Mouse (Mus musculus): ENCODE results near the gene Ap3b1. TPM values are rescaled to one million over a fixed set of nuclear protein-coding genes. Genes with fewer than 3 reads are reported as not detected.
"Not testable (repeated sequence)": the region's sequence is repeated elsewhere in the genome, so short reads cannot be mapped to it uniquely, and the experiment has no call there.

The Ap3b1 gene
- 27.9 and 28.3 TPM in 2 replicates for total RNA-seq (2014; rRNA removed)
- polyA plus RNA-seq (2012; rRNA removed): 17.8 and 21.1 TPM in 2 replicates

- Histone ChIP-seq H3K36me3 (ENCODE audit: control insufficient read depth, insufficient read depth, low read length) (no peaks in the 10 kb centered on the region), H3K4me3 (ENCODE audit: insufficient read depth, low read depth, low read length) (peak within 1 kb of the TSS; percentile 99), H3K79me2 (ENCODE audit: control insufficient read depth, insufficient read depth, low read length) (peaks cover 14% of the 10 kb centered on the region), H3K4me1 (ENCODE audit: control insufficient read depth, insufficient read depth, low read length) (peaks cover 11% of the 10 kb centered on the region), H3K27ac (replicated peaks; ENCODE audit: insufficient read depth, low read depth, low read length) (peak within 1 kb of the TSS; percentile 89), H3K9ac (ENCODE audit: low read depth, low read length) (peak within 1 kb of the TSS; percentile 98), H3K27me3 (ENCODE audit: control insufficient read depth, insufficient read depth, low read length) (no peaks in the 10 kb centered on the region)
- WGBS: under 1% methylated on average over 79 of the region's 79 CpGs
- DNase-seq (ENCODE audit: extremely low read depth, low read depth, low spot score): peak; percentile 77
- TF ChIP-seq POLR2A (IDR thresholded peaks at IDR 0.05; ENCODE audit: extremely low read depth, insufficient read depth, low read length): peak; percentile 80
- no peak for TF ChIP-seq CTCF (IDR thresholded peaks at IDR 0.05; ENCODE audit: low read depth, low read length)
Measured at GRCm38 (mm10) chr13:94358401-94359265, at the start of gene Ap3b1. Ap3b1 (plus strand) TSS chr13:94358960.

GRCm38 (mm10) chr13:94312812-94313211, 45.9 kb upstream of the Ap3b1 start:
- 97% methylated on average over 8 of the region's 8 CpGs for WGBS
- not testable (repeated sequence) for H3K4me3 ChIP-seq (ENCODE audit: insufficient read depth, low read depth, low read length); H3K79me2 ChIP-seq (ENCODE audit: control insufficient read depth, insufficient read depth, low read length); H3K27ac ChIP-seq (replicated peaks; ENCODE audit: insufficient read depth, low read depth, low read length); H3K27me3 ChIP-seq (ENCODE audit: control insufficient read depth, insufficient read depth, low read length); H3K9ac ChIP-seq (ENCODE audit: low read depth, low read length); DNase-seq (ENCODE audit: extremely low read depth, low read depth, low spot score); H3K36me3 ChIP-seq (ENCODE audit: control insufficient read depth, insufficient read depth, low read length); H3K4me1 ChIP-seq (ENCODE audit: control insufficient read depth, insufficient read depth, low read length)

- TF ChIP-seq CTCF (IDR thresholded peaks at IDR 0.05; ENCODE audit: low read depth, low read length): no peak
- no peak for TF ChIP-seq POLR2A (IDR thresholded peaks at IDR 0.05; ENCODE audit: extremely low read depth, insufficient read depth, low read length)
- 93% methylated on average over 10 of the region's 10 CpGs for WGBS
- Histone ChIP-seq H3K9ac (ENCODE audit: low read depth, low read length) (no peak overlapping the region), H3K36me3 (ENCODE audit: control insufficient read depth, insufficient read depth, low read length) (no peaks in the 10 kb centered on the region), H3K79me2 (ENCODE audit: control insufficient read depth, insufficient read depth, low read length) (no peaks in the 10 kb centered on the region), H3K27me3 (ENCODE audit: control insufficient read depth, insufficient read depth, low read length) (no peaks in the 10 kb centered on the region), H3K4me3 (ENCODE audit: insufficient read depth, low read depth, low read length) (no peak overlapping the region), H3K27ac (replicated peaks; ENCODE audit: insufficient read depth, low read depth, low read length) (no peak overlapping the region), H3K4me1 (ENCODE audit: control insufficient read depth, insufficient read depth, low read length) (peaks cover 4% of the 10 kb centered on the region; the same call in 1 of the 2 replicates)
- no peak for DNase-seq (ENCODE audit: extremely low read depth, low read depth, low spot score)
Measured at GRCm38 (mm10) chr13:94316975-94317511, 41.7 kb upstream of the Ap3b1 start.

- no peak for DNase-seq (ENCODE audit: extremely low read depth, low read depth, low spot score)
- WGBS: 89% methylated on average over 1 of the region's 1 CpGs
- no peaks in the 10 kb centered on the region for H3K27me3 ChIP-seq (ENCODE audit: control insufficient read depth, insufficient read depth, low read length)
- no peak overlapping the region for H3K27ac ChIP-seq (replicated peaks; ENCODE audit: insufficient read depth, low read depth, low read length)
- no peak overlapping the region for H3K9ac ChIP-seq (ENCODE audit: low read depth, low read length)
- H3K4me1 ChIP-seq (ENCODE audit: control insufficient read depth, insufficient read depth, low read length): peaks cover 4% of the 10 kb centered on the region; the same call in 1 of the 2 replicates
- no peak for TF ChIP-seq CTCF (IDR thresholded peaks at IDR 0.05; ENCODE audit: low read depth, low read length)
- no peak for TF ChIP-seq POLR2A (IDR thresholded peaks at IDR 0.05; ENCODE audit: extremely low read depth, insufficient read depth, low read length)
- H3K79me2 ChIP-seq (ENCODE audit: control insufficient read depth, insufficient read depth, low read length): no peaks in the 10 kb centered on the region
- no peaks in the 10 kb centered on the region for H3K36me3 ChIP-seq (ENCODE audit: control insufficient read depth, insufficient read depth, low read length)
- H3K4me3 ChIP-seq (ENCODE audit: insufficient read depth, low read depth, low read length): no peak overlapping the region
Measured at GRCm38 (mm10) chr13:94321094-94321792, 37.5 kb upstream of the Ap3b1 start.

- DNase-seq (ENCODE audit: extremely low read depth, low read depth, low spot score): no peak
- no peak overlapping the region for H3K27ac ChIP-seq (replicated peaks; ENCODE audit: insufficient read depth, low read depth, low read length)
- no peaks in the 10 kb centered on the region for H3K36me3 ChIP-seq (ENCODE audit: control insufficient read depth, insufficient read depth, low read length)
- H3K27me3 ChIP-seq (ENCODE audit: control insufficient read depth, insufficient read depth, low read length): no peaks in the 10 kb centered on the region
- no peaks in the 10 kb centered on the region for H3K79me2 ChIP-seq (ENCODE audit: control insufficient read depth, insufficient read depth, low read length)
- TF ChIP-seq POLR2A (IDR thresholded peaks at IDR 0.05; ENCODE audit: extremely low read depth, insufficient read depth, low read length): no peak
- no peak for TF ChIP-seq CTCF (IDR thresholded peaks at IDR 0.05; ENCODE audit: low read depth, low read length)
- no peak overlapping the region for H3K9ac ChIP-seq (ENCODE audit: low read depth, low read length)
- H3K4me1 ChIP-seq (ENCODE audit: control insufficient read depth, insufficient read depth, low read length): peaks cover 4% of the 10 kb centered on the region; the same call in 1 of the 2 replicates
- WGBS: 94% methylated on average over 4 of the region's 4 CpGs
- no peak overlapping the region for H3K4me3 ChIP-seq (ENCODE audit: insufficient read depth, low read depth, low read length)
Measured at GRCm38 (mm10) chr13:94322475-94322874, 36.3 kb upstream of the Ap3b1 start.

Data from liver, adult 2 months (tissue).